Mouse (Mus musculus) embryo, embryonic 11.5 days (tissue): ENCODE measurements around the gene Hbp1.
A peak's percentile ranks its signal among the peaks of the same experiment; 100 is the strongest.

Experiments
- DNase-seq: peaks from one replicate; pipeline ENCODE4 v3.0.0-alpha.2; 2012; ENCODE audit warnings: low read depth, low spot score

Hbp1 gene

DNA sequence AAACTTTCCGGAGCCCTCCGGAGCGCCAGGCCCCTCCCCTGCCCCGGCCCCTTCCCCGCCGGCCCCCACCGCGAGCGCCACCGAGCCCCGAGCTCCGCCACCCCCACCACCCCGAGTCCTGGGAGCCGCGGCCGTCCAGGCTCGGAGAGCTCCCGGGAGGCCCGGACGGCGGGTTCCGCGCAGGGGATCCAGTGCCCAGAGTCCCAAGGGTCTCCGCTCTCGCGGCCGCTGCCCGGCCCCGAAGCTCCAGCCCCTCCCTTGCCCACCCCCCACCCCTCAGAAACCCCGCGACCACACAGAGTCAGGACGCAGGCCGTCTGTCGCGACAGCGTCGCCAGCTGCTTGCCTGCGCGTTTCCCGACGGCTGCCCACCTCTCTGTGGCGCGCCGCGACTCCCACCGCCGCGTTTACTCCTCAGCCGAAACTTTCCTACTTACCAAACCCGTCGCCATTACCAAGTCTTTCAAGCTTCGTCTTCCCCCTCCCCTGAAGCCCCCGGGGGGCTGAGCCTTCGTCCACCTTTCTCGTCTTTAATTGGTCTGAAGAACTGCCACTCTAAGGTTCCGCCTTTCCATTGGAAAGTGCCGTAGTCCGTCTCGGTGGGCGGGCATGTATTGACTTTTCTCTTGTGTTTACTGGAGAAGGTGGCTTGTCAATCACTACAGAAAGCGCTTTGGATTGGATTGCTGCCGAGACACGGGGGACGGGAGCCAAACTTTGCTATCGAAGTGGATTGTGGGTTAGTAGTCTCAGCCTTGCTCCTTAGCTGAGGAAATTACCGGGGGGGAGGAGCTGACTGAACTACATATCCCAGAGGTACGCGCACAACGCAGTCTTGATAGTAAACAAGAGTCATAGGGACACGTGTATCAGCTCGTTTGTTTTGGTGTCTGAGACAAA, at the start of gene Hbp1:
Gene Hbp1, minus strand, starts transcription at position 777 of the 900 bp plus-strand sequence.
- peak; percentile 99 for DNase-seq

DNA sequence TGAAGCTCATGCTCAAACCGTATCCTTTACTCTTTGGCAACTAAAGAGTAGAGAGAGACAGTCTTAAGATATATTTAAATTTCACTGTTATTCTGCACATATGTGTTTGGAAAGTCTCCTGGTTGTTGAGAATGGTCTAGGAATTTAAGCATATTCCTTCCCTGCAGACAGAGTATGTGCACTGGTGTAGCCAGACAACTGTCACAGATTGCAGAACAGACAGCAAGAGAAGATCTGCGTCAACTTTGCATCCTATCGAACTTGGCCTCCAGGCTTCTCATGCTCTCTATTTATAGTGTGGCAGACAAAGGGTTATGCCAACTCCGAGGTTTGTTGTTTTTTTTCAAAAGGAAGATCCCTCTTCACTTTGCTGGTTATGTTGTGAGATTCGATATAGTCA, 48.4 kb upstream of the Hbp1 start:
- no peak for DNase-seq

DNA sequence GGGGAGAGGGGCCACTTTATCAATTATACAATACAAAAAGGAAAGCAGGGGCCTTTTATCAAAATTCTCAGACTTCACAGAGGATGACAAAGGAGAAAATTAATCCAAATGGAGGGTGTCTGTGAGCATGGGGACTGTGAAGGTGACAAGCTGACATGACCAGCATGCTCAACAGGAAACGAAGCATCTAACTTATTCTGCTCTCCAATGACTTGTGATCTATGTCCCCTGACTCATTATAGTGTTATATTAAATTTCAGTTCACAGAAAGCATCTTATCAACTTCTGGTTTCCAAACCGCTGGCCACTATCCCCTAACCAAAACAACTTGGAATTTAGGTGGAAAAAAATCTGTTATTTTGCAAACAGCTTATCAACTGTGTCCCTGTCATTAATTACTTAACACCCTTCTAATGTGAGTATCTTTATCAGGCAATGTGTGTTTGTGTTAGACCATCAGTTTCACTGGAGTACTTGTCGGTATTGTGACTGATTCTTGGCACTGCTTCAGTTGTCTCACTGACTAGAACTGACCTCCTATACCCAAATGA, 47.1 kb upstream of the Hbp1 start:
- DNase-seq, result no peak

DNA sequence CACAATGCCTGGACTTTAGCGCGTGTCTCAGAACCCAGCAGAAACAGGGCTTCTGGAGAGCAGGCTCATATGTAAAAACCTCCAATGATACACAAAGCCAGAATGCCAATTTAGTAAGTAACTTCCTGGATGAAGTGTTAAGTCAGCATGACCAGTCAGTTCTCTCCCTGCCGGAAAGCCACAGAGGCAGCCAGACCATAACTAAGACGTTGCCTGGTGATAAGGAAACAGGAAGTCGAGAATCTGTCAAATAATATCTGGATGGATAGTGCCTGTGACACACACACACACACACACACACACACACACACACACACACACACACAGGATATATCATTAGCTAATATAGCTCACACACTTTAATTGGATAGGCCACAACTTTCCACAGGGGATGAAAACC, 46.5 kb upstream of the Hbp1 start:
- no peak for DNase-seq

DNA sequence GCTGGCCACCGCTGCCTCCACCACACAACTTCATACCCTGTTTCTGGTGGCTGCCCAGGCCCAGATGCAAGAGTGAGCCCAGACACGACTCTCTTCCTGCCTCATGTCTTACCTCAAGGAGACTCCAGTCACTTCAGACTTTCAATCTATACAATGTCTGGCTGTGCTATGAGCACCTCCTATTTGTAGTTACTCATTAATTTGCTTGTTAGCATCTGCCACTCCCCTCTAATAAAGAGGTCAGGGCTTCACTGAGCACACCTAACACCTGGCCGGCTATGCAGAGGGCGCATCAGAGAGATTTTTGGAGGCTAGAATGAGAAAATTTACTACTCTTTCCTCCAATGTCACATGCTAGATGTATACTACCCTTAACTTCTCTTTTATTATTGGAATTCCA, 40.2 kb upstream of the Hbp1 start:
- no peak for DNase-seq

DNA sequence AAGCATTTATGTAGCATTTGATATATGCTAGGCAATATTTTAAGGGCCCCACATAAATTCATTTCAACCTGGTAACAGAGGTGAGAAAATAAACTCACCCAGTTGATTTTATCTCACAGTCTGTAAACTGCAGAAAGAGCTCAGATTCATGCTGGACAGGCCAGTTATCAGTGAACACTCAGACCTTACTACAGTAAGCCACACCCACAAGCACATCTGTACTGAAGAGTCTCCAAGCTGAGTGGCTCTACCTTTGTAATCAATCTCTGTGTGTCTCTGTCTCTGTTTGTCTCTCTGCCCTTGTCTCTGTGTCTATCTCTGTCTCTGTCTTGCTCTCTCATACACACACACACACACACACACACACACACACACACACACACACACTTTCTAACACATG, 39.4 kb upstream of the Hbp1 start:
- no peak for DNase-seq

DNA sequence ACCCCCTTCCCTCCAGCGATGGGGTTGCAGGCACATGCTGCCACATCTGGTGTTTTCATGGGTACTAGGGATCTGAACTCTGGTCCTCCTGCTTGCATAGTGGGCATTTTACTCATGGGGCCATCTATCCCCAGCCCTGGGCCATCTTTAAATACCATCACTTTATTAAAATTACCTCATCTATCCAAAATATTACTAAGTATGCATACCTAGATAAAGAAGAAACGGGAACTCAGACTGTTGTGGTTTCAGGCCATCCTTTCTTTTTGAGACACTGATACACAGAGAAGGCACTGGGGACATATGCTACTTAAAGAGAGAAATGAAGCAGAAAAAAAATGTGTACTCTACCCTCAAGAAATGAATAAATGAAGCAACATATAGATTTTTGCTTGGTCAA, 36.1 kb upstream of the Hbp1 start:
- no peak for DNase-seq

DNA sequence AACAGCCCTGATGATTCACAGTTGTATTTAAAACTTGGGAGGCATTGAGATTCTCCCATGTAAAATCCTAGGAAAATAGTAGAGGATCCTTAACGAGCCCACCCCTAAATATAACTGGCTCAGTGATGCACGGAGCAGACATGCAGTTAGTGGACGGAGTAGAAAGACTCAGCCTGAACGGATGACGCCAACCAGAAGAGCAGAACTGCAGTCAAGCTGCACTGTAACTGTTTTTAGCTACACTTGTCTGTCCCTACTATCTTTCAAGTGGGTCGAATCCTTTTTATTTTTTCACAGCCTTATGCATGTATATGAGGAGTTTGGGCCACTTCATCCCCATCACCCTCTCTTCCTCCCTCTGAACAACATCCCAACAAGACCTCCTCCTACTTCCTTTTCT, 35.4 kb upstream of the Hbp1 start:
- no peak for DNase-seq

DNA sequence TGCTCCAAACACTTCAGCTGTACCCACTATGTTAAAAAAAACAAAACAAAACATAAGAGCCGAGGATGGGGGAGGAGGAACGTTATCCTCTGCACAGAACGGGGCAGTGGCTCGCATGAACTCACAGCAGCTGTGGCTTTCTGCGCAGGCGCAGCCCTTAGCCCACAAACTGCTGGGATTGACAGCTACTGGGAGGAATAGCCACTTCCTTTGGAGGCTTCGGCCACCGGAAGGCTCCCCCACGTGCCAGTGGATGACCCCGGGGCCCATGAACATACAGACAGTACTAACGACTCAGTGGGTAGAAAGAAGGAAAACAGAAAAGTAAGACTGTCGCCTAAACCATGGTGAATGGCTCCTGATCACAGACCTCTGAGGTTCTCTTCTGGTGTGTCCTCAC, 34.3 kb upstream of the Hbp1 start:
- DNase-seq, result no peak

DNA sequence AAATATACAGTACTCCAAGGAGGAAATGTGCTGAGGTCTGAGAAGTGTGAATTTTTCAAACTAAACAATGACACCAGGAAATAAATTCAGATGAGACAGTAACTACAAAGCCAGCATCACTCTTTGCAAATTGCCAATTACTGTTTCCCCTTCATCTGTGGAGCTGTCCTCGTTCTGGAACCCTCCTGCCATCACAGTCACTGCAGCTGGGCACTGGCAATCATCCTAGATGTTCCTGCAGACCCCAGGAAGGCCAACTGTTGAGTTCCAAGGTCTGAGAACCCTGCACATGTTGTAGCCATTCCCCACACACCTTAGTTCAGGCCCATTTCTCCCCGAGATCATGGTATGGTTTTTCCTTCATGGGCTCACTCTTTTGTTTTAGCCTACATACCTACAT, 33.9 kb upstream of the Hbp1 start:
- no peak for DNase-seq

DNA sequence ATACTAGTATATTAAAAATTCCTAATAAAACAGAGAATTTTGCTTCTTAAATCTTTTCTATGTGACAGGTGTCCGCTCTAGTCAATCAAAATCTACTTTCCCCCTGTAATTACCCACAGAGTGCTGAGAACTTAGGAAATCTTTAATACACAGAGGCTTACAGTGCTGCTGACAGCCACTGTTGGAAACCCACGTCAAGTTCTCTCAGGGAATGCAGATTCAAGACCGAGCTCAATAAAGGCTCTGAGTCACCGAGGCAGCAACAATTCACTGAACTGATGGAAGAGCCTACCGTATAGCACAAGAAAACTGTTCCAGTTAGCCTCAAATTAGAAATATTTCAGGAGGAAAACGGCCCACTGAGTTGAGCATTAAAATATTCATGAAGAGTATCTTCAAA, 33.4 kb upstream of the Hbp1 start:
- no peak for DNase-seq

DNA sequence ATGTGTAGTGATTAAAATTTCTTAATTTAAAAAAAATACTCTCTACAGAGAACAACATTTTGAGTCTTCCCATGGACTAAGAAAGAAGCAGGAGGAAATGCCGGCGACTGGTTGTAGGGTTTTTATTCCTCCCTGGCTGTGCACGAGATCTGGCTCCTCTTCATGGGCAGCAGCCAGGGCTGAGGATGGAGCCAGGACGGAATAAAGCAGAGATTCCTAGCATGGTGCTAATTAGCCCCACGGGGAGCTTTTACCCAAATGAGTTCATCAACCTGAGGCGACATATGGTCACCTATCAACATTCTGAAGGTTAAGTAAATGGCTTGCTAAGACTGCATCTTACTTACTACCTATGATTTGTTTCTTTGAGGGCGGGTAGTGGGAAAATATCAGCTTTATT, 32.9 kb upstream of the Hbp1 start:
- DNase-seq, result no peak

DNA sequence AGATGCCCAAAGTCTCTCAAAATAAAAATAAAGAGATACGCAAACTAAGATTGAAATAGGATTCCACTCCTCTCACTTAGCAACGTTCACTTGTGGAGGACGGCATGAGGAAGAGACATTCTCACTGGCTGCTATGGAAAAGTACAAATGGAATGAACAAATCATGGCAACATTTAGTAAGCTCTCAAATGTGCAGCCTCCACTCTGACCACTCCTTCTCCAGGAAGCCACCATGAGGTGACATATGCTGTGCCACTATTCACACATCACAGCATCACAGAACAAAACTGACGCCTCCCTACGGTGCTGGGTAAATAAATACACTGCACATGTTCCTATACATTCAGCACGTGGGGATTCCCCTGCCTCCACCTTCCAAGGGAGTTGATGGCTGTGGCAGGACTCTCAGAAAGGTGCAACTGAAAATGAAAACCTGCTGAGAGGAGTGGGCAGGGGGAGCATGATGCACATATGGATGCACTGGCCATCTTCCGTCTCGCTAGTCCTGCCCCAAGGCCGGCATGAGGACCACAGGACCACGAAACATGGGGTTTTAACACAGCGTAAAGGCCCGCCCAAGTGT, 27.4 kb upstream of the Hbp1 start:
- DNase-seq, result no peak

DNA sequence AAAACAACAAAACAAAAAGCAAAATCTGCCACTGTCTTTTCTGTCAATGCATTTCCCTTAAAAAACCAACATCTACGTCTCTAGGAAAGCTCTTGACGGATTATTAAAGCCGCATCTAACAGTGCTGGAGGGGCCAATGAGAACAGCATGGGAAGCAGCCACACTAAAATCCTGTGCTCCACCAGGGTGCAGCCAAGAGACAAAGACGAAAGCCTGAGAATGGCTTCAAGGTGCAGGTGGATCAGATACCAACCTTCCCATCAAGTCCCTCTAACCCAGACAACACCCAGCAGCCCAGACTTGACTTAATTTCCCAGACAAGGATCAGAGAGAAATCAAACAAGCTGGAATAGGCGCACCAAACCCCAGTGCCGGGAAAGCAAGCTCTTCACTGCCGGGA, 26.2 kb upstream of the Hbp1 start:
- DNase-seq, result no peak

DNA sequence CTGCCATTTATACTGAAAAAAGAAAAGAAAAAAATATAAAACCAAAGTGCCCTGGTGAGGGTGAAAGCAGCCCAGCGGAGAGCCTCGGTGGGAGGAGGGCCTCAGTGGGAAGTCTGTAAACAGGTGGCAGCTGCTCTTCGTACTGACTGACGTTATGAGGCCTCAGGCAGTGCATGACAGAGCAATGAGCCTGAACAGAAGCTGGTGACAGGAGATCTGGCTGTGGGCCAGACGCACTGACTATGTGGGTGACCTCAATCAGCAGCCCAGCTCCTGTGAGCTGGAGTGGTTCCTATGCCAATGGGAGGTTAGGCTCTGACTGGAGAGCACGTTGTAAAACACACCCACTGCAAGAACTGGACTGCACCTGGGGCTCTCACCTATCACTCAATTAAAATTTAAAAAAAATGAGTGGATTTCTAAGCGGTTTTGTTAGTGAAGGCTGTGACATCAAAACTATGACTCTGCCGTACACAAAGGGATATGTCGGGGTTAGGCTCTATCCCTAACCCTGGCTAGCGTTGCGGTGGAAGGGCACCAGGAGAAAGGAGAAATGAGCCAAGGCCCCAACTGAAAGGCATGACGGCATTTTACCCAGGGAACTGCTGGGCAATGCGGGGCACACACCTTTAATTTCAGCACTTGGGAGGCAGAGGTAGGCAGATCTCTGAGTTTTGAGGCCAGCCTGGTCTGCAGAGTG, 23.3 kb upstream of the Hbp1 start:
- DNase-seq, result no peak

DNA sequence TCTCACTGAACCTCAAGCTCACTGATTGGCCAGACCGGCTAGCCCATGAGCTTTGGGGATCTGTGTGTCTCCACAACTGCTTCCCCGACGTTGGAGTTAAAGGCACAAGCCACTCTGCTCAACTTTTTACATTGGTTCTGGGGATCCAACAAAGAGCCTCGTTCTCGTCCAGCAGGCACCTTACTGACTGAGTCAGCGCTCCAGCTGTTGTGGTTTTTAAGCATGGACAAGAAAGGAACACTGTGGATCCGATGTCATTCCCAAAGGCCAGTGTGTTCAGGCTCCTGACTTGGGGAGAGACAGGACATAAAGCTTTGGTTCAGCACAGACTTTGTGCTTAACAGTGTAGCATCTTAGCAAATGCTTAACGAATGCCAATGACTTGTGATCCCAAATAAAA, 21.2 kb upstream of the Hbp1 start:
- no peak for DNase-seq

DNA sequence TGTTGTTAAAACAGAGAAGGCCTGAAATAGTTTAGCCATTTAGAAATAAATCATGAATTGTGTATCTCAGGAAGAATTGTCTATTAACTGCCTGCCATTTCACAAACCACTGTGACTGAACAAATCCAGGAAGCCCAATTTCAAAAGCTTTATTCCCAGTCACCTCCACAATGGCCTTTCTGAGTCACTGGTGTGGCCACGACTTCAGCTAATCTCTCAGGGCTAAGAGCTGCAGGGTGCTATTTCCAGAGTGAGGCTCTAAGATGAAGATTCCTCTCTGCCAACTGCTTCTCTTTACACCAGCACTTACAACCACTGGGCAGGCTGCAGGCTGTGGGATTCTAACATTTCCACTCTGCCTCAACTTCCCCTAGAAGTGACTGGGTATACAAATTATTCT, 18.8 kb upstream of the Hbp1 start:
- DNase-seq, result no peak

DNA sequence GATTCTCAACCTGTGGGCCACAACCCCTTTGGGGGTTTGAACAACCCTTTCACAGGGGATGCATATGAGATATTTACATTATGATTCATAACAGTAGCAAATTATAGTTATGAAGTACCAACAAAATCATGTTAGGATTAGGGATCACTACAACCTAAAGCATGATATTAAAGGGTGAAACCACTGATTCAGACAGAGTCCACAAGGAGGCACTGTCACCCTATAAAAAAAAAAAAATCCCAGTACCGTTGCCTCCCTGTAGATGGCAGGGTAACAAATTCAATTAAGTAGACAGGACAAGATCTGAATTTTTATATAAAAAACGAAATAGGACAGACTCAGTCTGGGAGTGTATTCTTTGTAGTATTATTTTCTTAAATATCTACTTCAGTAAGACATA, 17.2 kb upstream of the Hbp1 start:
- peak; percentile 48 for DNase-seq

DNA sequence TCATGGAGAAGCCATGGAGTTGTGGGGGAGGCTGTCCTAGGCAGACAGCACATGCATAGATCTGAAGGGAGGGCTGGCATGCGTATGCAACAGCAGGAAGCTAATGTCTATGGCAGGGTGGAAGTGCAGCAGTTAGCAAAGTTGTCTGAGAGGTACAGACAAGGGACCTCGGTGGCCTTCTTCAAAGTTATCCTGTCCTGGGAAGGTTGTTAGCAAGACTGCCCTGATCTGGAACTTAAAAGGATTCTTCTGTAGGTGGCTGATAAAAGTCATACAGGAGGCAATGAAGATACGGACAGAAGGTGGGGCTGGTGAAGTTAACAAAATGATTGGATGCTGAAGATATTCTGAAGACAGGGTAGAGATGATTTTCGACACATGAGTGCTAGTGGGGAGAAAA, 16.1 kb upstream of the Hbp1 start:
- no peak for DNase-seq

DNA sequence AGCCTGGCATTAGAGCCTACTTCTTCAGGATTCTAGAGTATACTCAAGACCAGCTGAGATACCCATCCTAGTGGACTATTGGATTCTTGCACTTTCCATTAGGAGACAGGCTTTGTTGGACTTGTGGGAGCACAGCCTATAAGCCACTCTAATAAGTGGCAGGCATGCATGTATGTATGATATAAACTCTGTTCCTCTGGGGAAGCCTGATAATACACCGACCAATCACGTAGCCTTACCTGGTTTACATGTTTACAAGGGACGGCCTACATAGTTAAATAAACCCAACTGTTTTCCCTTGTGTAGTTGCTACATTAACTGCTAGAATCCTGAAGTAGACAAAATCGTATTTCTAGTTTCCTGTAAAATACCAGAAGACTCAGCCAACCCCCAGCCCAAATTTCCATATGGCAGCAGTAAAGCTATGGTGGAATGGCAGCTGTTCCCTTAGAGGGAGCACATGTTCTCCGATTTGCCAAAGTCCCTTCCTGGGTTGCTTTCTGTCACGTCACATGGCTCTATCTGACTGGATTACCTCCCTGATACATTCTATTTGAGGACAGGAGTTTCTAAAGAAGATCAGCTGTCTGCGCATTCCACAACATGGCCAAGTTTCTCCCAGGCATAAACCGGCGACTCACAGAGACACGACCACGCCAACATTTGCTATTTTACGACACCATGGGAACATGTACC, 15.3 kb upstream of the Hbp1 start:
- DNase-seq, result no peak

DNA sequence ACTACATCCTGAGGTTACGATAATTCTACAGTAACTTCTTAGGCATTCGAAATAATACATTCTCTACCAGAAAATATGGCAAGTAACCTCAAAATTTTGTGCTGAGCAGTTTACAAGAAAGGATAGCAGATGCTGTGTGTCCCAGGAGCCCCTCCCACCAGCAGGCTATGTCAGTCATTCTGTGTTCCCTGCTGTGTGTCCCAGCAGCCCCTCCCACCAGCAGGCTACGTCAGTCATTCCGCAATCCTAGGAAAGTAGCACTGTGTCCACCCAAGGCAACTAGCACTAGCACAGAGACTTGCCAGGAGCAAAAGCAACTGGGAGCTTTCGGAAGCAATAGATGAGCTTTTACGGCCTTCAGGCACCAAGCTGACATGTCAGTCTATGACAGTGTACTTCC, 13.7 kb upstream of the Hbp1 start:
- no peak for DNase-seq

DNA sequence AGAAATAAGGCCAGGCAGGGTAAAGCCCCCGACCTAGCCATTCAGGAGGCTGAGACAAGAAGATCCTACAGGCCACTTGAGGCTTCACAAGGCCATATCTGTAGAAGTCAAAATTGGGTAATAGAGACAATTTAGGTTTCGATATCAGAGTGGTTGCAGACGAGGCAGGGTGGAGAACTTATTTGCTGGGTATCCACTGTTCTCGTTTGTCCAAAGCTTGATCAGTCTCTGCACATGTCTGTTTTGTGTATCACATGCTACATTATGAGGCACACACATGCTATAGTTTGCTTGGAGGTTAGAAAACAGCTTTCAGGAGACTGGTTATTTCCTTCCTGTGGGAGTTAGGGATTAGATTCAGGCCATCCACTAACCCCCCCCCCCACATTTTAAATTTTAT, 5.5 kb upstream of the Hbp1 start:
- DNase-seq, result no peak
